Mouse (Mus musculus) bone marrow, adult 2 months (tissue): ENCODE data around the gene Lamp1.

Experiments
- CTCF ChIP-seq: fragments of 200-500 bp; IDR thresholded peaks from 2 replicates; pipeline ENCODE4 v1.5.1; 2011; ENCODE audit warnings: low read length, control low read depth; ENCODE audit not compliant: control insufficient read depth, insufficient read depth
- POLR2A ChIP-seq: fragments of 200-500 bp; IDR thresholded peaks from 2 replicates; pipeline ENCODE4 v1.6.1; 2011; ENCODE audit warnings: low read depth, mild to moderate bottlenecking, control low read depth, low read length, borderline replicate concordance; ENCODE audit not compliant: control insufficient read depth

GRCm38 (mm10) chr8:13217093-13217492 is 58.1 kb downstream of the Lamp1 start:
- TF ChIP-seq CTCF (no peak), POLR2A (no peak)
